Mouse (Mus musculus): ENCODE measurements around the gene Pdik1l. TPM values are rescaled to one million over a fixed set of nuclear protein-coding genes. Genes with fewer than 3 reads are reported as not detected.

The Pdik1l gene
- polyA plus RNA-seq, 1 experiment from 2014 or later = 11.3 TPM

- no peak overlapping the region for H3K4me2 ChIP-seq
- H3K9me3 ChIP-seq (replicated peaks) = no peaks in the 10 kb centered on the region
- no peaks in the 10 kb centered on the region for H3K4me1 ChIP-seq (replicated peaks)
- peaks cover 5% of the 10 kb centered on the region; the same call in 1 of the 2 replicates for H3K27me3 ChIP-seq
- WGBS = 23% methylated on average over 8 of the region's 8 CpGs
- no peak overlapping the region for H3K27ac ChIP-seq
- no peaks in the 10 kb centered on the region for H3K36me3 ChIP-seq
- no peak for ATAC-seq (replicated peaks; ENCODE audit: insufficient number of reproducible peaks, insufficient read depth, low FRiP score, low read depth)
- H3K9ac ChIP-seq = no peak overlapping the region
- no peak overlapping the region for H3K4me3 ChIP-seq
These were observed 57.3 kb downstream of the Pdik1l start for GRCm38 (mm10) chr4:134230431-134230830.

- 64% methylated on average over 8 of the region's 8 CpGs for WGBS
- Histone ChIP-seq H3K36me3 (no peaks in the 10 kb centered on the region), H3K27ac (no peak within 1 kb of the TSS), H3K4me1 (replicated peaks) (no peaks in the 10 kb centered on the region), H3K27me3 (0 out of 2 replicates have a peak, but pooled peaks cover 2% of the 10 kb centered on the region), H3K4me2 (no peak within 1 kb of the TSS), H3K9me3 (replicated peaks) (no peaks in the 10 kb centered on the region), H3K4me3 (no peak within 1 kb of the TSS), H3K9ac (no peak within 1 kb of the TSS)
- ATAC-seq (replicated peaks; ENCODE audit: insufficient number of reproducible peaks, insufficient read depth, low FRiP score, low read depth) = no peak
These were observed 60.5 kb downstream of the Pdik1l start, which contains the start of gene Catsper4 for GRCm38 (mm10) chr4:134227194-134227593. Catsper4 (minus strand) TSS chr4:134227383.

Other genes with a start within 250 kb of the Pdik1l start
- gene Zfp683, start 234.1 kb downstream of the Pdik1l start, polyA plus RNA-seq (2015; fragmentation: Nextera tagmentation; extraction: Ambion mirVana) = not detected in 2 replicates
- 0.30 and 0.61 TPM in 2 replicates for gene Crybg2, start 227.1 kb downstream of the Pdik1l start, polyA plus RNA-seq (2015; fragmentation: Nextera tagmentation; extraction: Ambion mirVana)
- 11.6 and 23.8 TPM in 2 replicates for gene Cd52, start 192.8 kb downstream of the Pdik1l start, polyA plus RNA-seq (2015; fragmentation: Nextera tagmentation; extraction: Ambion mirVana)
- 1.8 and 3.9 TPM in 2 replicates for gene Ubxn11, start 185.3 kb downstream of the Pdik1l start, polyA plus RNA-seq (2015; fragmentation: Nextera tagmentation; extraction: Ambion mirVana)
- gene Sh3bgrl3, start 159.1 kb downstream of the Pdik1l start, polyA plus RNA-seq (2015; fragmentation: Nextera tagmentation; extraction: Ambion mirVana) = 174 and 239 TPM in 2 replicates
- gene Cep85, start 100.8 kb downstream of the Pdik1l start, polyA plus RNA-seq (2015; fragmentation: Nextera tagmentation; extraction: Ambion mirVana) = 38.2 and 42.0 TPM in 2 replicates
- not detected in 2 replicates for gene Gm7534, start 84.9 kb downstream of the Pdik1l start, polyA plus RNA-seq (2015; fragmentation: Nextera tagmentation; extraction: Ambion mirVana)
- 0.09 TPM in 1 of 2 replicates, not detected in the other for gene Catsper4, start 60.5 kb downstream of the Pdik1l start, polyA plus RNA-seq (2015; fragmentation: Nextera tagmentation; extraction: Ambion mirVana)
- 1.2 and 2.4 TPM in 2 replicates for gene Cnksr1, start 49.5 kb downstream of the Pdik1l start, polyA plus RNA-seq (2015; fragmentation: Nextera tagmentation; extraction: Ambion mirVana)
- gene E130218I03Rik, start 44.2 kb downstream of the Pdik1l start, polyA plus RNA-seq (2015; fragmentation: Nextera tagmentation; extraction: Ambion mirVana) = 0.26 and 0.30 TPM in 2 replicates
- gene Zfp593, start 42.3 kb downstream of the Pdik1l start, polyA plus RNA-seq (2015; fragmentation: Nextera tagmentation; extraction: Ambion mirVana) = 7.4 and 9.1 TPM in 2 replicates
- gene Gm30191, start 41.0 kb downstream of the Pdik1l start, polyA plus RNA-seq (2015; fragmentation: Nextera tagmentation; extraction: Ambion mirVana) = not detected in 2 replicates
- gene Grrp1, start 33.8 kb downstream of the Pdik1l start, polyA plus RNA-seq (2015; fragmentation: Nextera tagmentation; extraction: Ambion mirVana) = 5.0 and 5.1 TPM in 2 replicates
- gene Trim63, start 27.2 kb upstream of the Pdik1l start, polyA plus RNA-seq (2015; fragmentation: Nextera tagmentation; extraction: Ambion mirVana) = 137 and 156 TPM in 2 replicates
- 0.18 and 0.21 TPM in 2 replicates for gene Slc30a2, start 55.3 kb upstream of the Pdik1l start, polyA plus RNA-seq (2015; fragmentation: Nextera tagmentation; extraction: Ambion mirVana)
- gene Extl1, start 96.0 kb upstream of the Pdik1l start, polyA plus RNA-seq (2015; fragmentation: Nextera tagmentation; extraction: Ambion mirVana) = 2.3 and 2.9 TPM in 2 replicates
- gene Pafah2, start 108.4 kb upstream of the Pdik1l start, polyA plus RNA-seq (2015; fragmentation: Nextera tagmentation; extraction: Ambion mirVana) = 10.3 and 10.6 TPM in 2 replicates
- 947 and 956 TPM in 2 replicates for gene Stmn1, start 180.4 kb upstream of the Pdik1l start, polyA plus RNA-seq (2015; fragmentation: Nextera tagmentation; extraction: Ambion mirVana)
- gene Paqr7, start 208.8 kb upstream of the Pdik1l start, polyA plus RNA-seq (2015; fragmentation: Nextera tagmentation; extraction: Ambion mirVana) = 11.7 and 11.9 TPM in 2 replicates
- 7.3 and 7.9 TPM in 2 replicates for gene Aunip, start 223.1 kb upstream of the Pdik1l start, polyA plus RNA-seq (2015; fragmentation: Nextera tagmentation; extraction: Ambion mirVana)
- gene Mtfr1l, start 247.5 kb upstream of the Pdik1l start, polyA plus RNA-seq (2015; fragmentation: Nextera tagmentation; extraction: Ambion mirVana) = 147 and 152 TPM in 2 replicates